Mouse (Mus musculus) cerebellum, adult 2 months (tissue): ENCODE measurements at regions not wholly inside any gene's neighbourhood (a gene's known extent, or its start where the extent isn't known, plus 50 kb on each side); places are given as distances from the start of the nearest gene placed in this dataset.

ENCODE experiments used
- CTCF ChIP-seq: fragments of 200-500 bp; IDR thresholded peaks from 2 replicates; pipeline ENCODE4 v1.5.1; 2011; ENCODE audit warnings: low read depth, mild to moderate bottlenecking, control low read depth, low read length, moderate library complexity, borderline replicate concordance; ENCODE audit not compliant: insufficient read depth
- POLR2A ChIP-seq: fragments of 200-500 bp; IDR thresholded peaks from 2 replicates; pipeline ENCODE4 v1.6.1; 2011; ENCODE audit warnings: low read length, control low read depth, borderline replicate concordance; ENCODE audit not compliant: insufficient read depth

- TF ChIP-seq CTCF (no peak), POLR2A (no peak)
These were observed 1250.8 kb upstream of the Jmjd1c start for GRCm38 (mm10) chr10:65845096-65845624.
